Mouse (Mus musculus): Measurements from ENCODE around the gene Dyrk1b. TPM values are rescaled to one million over a fixed set of nuclear protein-coding genes. Genes with fewer than 3 reads are reported as not detected.
A peak's percentile ranks its signal among the peaks of the same experiment; 100 is the strongest.
"Not testable (repeated sequence)": the region's sequence is repeated elsewhere in the genome, so short reads cannot be mapped to it uniquely, and the experiment has no call there.

Gene Dyrk1b
- total RNA-seq, 2 experiments from 2014 or later: 129 to 156 TPM

- intact Hi-C loops (cut with DNase I; ENCODE audit: low total_unique reads): no loop called here
Observed at GRCm38 (mm10) chr7:28186631-28187030, 7.4 kb downstream of the Dyrk1b start.

DNA sequence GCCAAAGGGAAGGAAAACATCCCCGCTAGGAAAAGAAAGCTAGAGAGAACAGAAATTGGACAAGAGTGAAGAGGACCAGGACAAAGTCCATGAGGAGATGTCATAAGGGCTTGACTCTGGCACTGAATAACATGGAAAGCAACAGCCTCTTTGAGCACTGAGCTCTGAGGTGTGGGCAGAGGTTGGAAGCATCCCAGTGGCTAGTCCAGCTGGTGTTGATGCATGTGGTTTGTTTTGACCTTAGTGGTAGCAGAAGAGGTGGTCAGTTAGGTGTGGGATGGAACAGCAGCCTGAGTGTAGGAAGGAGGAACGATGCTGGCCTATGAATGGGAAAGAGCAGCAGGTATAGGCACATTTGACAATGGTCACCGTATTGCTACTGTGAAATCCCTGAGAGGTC is 12.2 kb downstream of the Dyrk1b start:
- DNase-seq: no peak

More at GRCm38 (mm10) chr7:28186631-28187030, 7.4 kb downstream of the Dyrk1b start:
- no peak for DNase-seq

GRCm38 (mm10) chr7:28191903-28192302 is 12.6 kb downstream of the Dyrk1b start:
- DNase-seq: no peak

More for the DNA sequence above, 12.2 kb downstream of the Dyrk1b start:
- intact Hi-C loops (cut with DNase I; ENCODE audit: low total_unique reads): no loop called here

DNA sequence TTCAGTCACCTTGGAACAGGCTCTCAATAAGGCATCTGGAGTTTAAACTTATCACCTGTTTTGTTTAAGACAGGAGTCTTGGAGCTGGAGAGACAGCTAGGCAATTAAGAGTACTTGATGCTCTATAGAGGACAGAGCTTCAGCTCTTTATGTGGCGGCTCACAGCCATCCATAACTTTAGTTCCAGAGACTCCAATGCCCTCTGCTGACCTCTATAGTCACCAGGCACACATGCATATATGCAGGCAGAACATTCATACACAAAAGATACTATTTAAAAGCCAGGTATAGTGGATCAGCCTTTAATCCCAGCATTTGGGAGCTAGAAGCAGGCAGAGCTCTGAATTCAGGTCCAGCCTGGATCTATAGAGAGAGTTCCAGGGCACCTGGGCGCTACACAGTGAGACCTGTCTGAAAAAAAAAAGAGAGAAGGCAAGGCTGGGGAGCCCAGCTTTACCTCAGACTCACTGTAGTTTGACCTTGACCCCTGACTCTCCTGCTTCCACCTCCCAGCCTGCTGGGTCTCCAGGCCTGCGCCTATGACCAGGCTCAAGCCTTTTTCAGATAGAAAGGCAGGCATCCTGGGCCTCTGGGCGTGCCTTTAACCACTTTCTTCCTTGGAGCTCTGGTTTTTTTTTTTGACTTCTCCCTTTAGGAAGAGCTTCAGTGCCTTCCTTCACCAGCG is 16.3 kb downstream of the Dyrk1b start:
- intact Hi-C loops (cut with DNase I; ENCODE audit: low total_unique reads): no loop called here

More at GRCm38 (mm10) chr7:28191903-28192302, 12.6 kb downstream of the Dyrk1b start:
- intact Hi-C loops (cut with DNase I; ENCODE audit: low total_unique reads): no loop called here

GRCm38 (mm10) chr7:28196528-28196927 is 17.3 kb downstream of the Dyrk1b start:
- intact Hi-C loops (cut with DNase I; ENCODE audit: low total_unique reads): no loop called here
- DNase-seq: peak; percentile 80

More for the DNA sequence above, 16.3 kb downstream of the Dyrk1b start:
- no peak for DNase-seq

DNA sequence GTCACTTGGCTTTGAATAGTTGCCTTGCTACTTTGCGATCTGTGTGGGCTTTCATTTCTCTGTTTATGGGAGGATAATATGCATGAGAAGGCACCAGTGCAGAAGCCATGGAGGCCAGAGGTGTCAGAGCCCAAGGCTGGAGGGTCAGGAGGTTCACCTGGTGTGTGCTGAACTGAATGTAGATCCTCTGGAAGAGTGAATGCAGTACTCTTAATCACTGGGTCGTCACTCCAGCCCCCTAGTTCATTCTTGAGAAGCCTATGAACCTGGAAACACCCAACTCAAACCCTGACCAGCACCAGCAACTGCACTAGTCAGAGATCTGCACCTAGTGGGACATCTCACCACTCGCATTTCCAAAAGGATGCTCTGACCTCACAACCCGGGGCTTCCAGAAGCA is 19.8 kb downstream of the Dyrk1b start:
- no peak for DNase-seq
- intact Hi-C loops (cut with DNase I; ENCODE audit: low total_unique reads): no loop called here

DNA sequence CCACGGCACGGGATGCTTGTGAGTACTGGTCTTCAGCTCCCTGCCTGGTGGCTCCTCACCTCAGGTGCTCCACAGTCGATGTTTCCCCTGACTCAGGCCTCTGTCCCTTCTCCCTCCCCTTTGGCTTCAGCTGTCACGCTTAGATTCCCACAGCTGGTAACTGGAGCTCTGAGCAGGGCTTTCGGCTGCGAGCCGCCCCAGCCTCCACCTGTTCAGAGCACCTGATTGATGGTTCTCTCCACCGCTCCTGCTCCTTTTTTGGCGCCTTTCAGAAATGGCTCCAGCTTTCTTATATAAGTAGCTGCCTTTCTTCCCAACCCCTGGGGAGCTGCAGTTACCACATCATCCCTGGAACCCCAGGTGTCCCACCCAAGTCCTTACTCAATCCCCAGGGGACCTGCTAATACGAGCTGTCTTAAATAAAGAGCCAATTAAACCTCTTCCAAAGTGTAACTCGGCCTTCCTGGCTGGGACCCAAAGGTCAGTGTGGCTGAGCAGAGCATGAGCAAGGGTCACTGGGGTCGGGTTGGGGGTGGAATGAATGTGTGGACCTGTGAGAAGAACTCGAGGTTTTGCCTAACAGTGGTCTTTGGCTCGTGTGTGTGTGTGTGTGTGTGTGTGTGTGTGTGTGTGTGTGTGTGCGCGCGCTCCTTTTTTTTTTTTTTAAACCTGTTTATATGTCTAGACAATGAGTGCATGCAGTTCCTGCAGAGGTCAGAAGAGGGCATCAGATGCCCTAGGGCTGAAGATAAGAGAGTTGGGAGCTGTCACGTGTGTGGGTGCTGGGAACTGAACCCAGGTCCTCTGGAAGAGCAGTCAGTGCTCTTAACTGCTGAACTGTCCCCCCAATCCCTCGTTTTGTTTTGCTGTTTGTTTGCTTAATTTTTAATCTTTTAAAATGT is 24.2 kb downstream of the Dyrk1b start:
- peak; percentile 78 for DNase-seq
- intact Hi-C loops (cut with DNase I; ENCODE audit: low total_unique reads): no loop called here

DNA sequence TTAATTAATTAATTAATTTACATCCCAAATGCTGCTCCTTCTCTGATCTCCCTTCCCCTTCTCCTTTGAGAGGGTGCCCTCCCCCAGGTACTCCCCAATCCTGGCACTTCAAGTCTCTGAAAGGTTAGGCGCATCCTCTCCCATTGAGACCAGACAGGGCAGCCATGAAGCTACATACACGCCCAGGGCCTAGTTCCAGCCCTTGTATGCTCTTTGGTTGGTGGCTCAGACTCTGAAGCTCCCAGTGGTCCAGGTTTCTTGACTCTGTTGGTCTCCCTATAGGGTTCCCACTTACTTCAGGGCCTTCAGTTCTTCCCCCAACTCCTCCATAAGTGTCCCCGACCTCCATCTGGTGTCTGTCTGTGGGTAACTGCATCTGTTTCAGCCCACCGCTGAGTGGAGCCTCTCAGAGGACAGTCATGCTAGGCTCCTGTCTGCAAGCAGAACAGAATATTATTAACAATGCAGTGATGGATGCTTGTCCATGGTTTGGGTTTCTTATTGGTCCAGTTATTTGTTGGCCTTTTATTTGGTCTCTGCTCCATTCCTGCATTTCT is 26.9 kb downstream of the Dyrk1b start:
- intact Hi-C loops (cut with DNase I; ENCODE audit: low total_unique reads): no loop called here
- peak; percentile 32 for DNase-seq

DNA sequence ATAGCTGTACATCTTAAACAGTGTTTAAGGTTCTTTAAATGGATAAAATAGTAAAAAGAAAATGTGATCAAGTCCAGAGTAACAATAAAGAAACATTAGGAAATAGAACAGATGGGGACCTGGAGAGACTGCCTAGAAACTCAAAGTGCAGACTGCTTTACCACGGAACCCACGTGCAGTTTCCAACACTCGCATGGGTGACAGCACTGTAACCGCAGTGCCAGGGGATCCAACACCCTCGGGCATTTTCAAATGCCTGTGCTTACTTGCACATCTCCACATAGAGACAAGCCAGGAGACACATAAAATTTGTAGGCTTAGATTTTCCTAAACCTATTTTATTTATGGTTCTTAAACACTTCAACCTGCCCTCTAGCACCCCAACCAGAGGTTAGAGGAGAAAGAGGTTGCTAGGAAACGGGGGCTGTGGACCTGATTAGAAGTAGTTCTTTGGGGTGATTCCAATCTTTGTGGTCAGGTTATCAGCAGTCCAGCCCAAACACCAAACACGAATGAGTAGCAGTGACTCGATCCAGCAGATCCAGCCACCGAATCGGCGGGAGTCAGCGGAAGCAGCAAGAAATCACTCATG is 29.2 kb downstream of the Dyrk1b start:
- DNase-seq: no peak
- intact Hi-C loops (cut with DNase I; ENCODE audit: low total_unique reads): no loop called here

DNA sequence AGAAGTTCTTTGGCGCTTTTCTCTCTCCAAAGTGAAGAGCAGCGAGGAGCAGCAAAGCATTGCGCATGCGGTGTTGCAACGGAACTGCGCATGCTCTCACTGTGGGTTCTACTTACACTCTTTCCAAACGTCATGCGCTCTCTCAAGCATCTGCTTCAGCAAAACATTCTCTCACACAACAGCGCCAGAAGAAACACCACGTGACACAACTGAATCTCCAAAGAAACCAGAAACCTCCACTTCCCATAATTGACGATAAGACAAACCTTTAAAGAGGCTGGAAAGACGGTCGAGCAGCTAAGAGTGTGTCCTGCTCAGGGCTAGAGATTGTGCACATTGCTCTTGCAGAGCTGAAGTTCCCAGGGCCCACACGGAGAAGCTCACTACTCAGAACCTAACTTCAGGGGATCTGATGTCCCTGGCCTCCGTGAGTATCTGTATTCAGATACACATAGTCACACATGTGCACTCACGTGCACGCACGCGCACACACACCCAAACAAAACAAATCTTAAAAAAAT is 29.8 kb downstream of the Dyrk1b start:
- intact Hi-C loops (cut with DNase I; ENCODE audit: low total_unique reads): no loop called here
- peak; percentile 63 for DNase-seq

- DNase-seq: no peak
- intact Hi-C loops (cut with DNase I; ENCODE audit: low total_unique reads): loop anchor here (10.0 kb wide), 1 partner anchor 94 kb away; the partner anchor contains the start of gene Dll3
Observed at GRCm38 (mm10) chr7:28210731-28211130, 31.5 kb downstream of the Dyrk1b start.

- DNase-seq: peak; percentile 61
- intact Hi-C loops (cut with DNase I; ENCODE audit: low total_unique reads): loop anchor here (10.0 kb wide), 1 partner anchor 91 kb away; the partner anchor contains the start of gene Dll3
Observed at GRCm38 (mm10) chr7:28214142-28214541, 34.9 kb downstream of the Dyrk1b start.

DNA sequence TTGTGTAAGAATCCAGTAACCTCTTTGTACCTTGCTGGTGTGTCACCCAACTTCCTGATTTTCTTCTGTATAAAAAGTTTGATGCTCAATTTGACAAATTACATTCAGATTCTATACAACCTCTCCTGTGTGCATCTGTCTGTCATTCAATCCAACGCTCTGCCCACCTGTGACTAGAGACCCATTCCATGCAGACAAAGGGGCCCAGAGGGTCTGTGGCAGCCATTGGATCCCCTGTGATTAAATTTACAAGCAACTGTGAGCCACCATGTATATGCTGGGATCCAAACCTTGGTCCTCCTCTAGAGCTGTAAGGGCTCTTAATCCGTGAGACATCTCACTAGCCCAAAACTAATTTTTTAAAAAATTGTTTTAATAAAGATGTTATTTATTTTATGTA is 36.7 kb downstream of the Dyrk1b start:
- intact Hi-C loops (cut with DNase I; ENCODE audit: low total_unique reads): loop anchor here (10.0 kb wide), 1 partner anchor 89 kb away; the partner anchor contains the start of gene Dll3
- not testable (repeated sequence) for DNase-seq

GRCm38 (mm10) chr7:28217811-28218210 is 38.5 kb downstream of the Dyrk1b start:
- not testable (repeated sequence) for DNase-seq
- intact Hi-C loops (cut with DNase I; ENCODE audit: low total_unique reads): loop anchor here (10.0 kb wide), 1 partner anchor 87 kb away; the partner anchor contains the start of gene Dll3

DNA sequence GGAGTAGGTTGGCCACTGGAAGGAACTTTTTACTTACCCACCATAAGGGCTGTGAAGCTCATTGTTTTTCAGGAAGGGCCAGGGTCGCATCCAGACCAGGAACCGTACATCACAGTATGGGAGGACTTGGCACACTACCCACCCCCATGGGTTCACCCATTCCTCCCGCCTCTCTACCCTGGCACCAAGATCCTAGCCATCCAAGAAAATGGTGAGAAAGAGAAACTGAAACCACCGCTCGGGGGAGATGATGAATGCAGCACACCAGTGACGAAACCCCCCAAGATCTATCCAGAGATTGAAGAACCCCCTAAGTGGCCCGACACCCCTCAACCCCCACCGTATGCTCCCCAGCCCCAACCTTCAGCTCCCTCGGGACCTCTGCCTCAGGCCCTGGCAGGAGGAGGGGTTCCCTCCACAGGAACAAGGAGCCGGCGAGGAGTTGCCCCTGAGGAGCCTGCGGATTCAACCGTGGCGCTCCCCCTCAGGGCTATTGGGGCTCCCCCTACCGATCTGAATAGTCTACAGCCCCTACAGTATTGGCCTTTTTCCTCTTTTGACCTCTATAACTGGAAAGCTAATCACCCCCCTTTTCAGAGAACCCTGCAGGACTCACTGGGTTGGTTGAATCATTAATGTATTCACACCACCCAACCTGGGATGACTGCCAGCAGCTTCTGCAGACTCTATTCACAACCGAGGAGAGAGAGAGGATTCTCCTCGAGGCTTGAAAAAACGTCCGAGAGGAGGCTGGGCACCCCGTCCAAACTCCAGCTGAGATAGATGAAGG is 39.9 kb downstream of the Dyrk1b start:
- intact Hi-C loops (cut with DNase I; ENCODE audit: low total_unique reads): loop anchor here (10.0 kb wide), 1 partner anchor 86 kb away; the partner anchor contains the start of gene Dll3
- DNase-seq: not testable (repeated sequence)

GRCm38 (mm10) chr7:28226836-28227235 is 47.6 kb downstream of the Dyrk1b start:
- intact Hi-C loops (cut with DNase I; ENCODE audit: low total_unique reads); DNase-seq: not testable (repeated sequence)

GRCm38 (mm10) chr7:28227421-28227820 is 48.2 kb downstream of the Dyrk1b start:
- intact Hi-C loops (cut with DNase I; ENCODE audit: low total_unique reads); DNase-seq: not testable (repeated sequence)
